Mouse (Mus musculus): ENCODE results near the gene Hist2h2bb. TPM values are rescaled to one million over a fixed set of nuclear protein-coding genes. Genes with fewer than 3 reads are reported as not detected.
A peak's percentile ranks its signal among the peaks of the same experiment; 100 is the strongest.
"Not testable (repeated sequence)": the region's sequence is repeated elsewhere in the genome, so short reads cannot be mapped to it uniquely, and the experiment has no call there.

Hist2h2bb gene
- total RNA-seq, 1 experiment from 2014 or later: 290 TPM

DNA sequence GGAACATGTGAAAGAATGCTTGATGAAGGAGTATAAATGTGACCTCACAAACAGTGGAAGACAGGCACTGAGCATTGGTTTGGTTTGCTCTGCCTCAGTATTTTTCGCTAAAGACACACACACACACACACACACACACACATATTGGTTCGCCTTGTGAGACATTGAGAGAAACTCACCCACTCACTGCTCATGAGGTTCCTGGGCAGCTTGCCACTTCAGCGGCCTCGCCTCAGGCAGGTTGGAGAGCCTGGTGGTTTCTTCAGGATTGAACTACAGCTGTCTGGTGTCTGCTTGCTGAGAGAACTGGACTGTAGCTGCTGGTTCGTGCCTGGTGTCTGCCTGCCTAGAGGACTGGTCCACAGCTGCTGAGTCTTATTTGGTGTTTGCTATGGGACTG lies 9.3 kb upstream of the Hist2h2bb start:
- no peak for ATAC-seq (ENCODE audit: extremely low read depth, insufficient number of reproducible peaks, low FRiP score, poor library complexity, severe bottlenecking)

GRCm38 (mm10) chr3:96261623-96262022 lies 7.9 kb upstream of the Hist2h2bb start:
- no peak for ATAC-seq (ENCODE audit: extremely low read depth, insufficient number of reproducible peaks, low FRiP score, poor library complexity, severe bottlenecking)

- ATAC-seq (ENCODE audit: extremely low read depth, insufficient number of reproducible peaks, low FRiP score, poor library complexity, severe bottlenecking): peak; percentile 77
Observed at GRCm38 (mm10) chr3:96262216-96262875, 7.2 kb upstream of the Hist2h2bb start.

GRCm38 (mm10) chr3:96262979-96263550 lies 6.5 kb upstream of the Hist2h2bb start, which contains the start of gene Hist2h4:
Gene Hist2h4, minus strand, starts transcription at chr3:96263311.
- ATAC-seq (ENCODE audit: extremely low read depth, insufficient number of reproducible peaks, low FRiP score, poor library complexity, severe bottlenecking): peak; percentile 74

DNA sequence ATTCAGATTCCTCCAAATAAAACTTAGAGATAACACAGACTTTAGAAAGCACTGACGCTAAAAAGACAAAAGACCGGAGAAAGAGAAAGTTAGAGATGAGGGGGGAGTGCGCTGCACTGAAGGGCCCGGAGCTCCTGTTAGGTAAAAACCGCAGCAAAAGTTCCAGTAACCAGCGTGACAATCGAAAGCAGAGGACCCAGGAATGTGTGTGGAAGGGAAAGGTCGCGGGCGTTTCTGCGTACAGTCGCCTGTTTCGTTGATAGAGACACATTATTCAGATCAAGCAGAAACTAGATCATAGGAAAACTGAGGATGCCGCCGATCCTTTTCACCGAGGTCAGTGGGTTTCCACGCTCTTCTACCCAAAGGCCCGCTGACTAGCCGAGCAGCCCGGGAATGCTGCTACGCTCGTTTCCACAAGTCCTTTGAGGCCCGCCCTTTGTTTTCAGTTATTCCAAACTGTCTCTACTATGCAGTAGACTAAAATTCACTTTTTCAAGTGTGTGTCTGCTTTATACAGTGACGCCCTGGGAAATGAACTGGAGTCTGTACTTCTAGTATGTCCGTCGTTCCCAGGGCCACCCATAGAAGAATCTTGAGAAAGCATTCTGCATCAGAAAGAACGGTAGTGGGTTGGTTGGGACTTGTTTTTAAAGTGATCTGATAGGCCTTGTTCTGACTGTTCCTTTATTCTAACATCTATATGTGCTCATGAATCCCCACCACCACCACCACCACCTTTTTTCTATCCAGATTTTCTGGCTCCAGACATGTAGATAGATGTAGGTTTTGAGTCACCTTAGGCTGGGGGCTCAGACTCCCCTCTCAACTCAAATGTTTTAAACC lies 5.8 kb upstream of the Hist2h2bb start:
- no peak for ATAC-seq (ENCODE audit: extremely low read depth, insufficient number of reproducible peaks, low FRiP score, poor library complexity, severe bottlenecking)

- ATAC-seq (ENCODE audit: extremely low read depth, insufficient number of reproducible peaks, low FRiP score, poor library complexity, severe bottlenecking): no peak
Observed at GRCm38 (mm10) chr3:96264404-96264949, 5.1 kb upstream of the Hist2h2bb start.

GRCm38 (mm10) chr3:96266132-96266710 lies 3.3 kb upstream of the Hist2h2bb start:
- no peak for ATAC-seq (ENCODE audit: extremely low read depth, insufficient number of reproducible peaks, low FRiP score, poor library complexity, severe bottlenecking)

- no peak for ATAC-seq (ENCODE audit: extremely low read depth, insufficient number of reproducible peaks, low FRiP score, poor library complexity, severe bottlenecking)
Observed at GRCm38 (mm10) chr3:96267541-96267940, 2.0 kb upstream of the Hist2h2bb start.

DNA sequence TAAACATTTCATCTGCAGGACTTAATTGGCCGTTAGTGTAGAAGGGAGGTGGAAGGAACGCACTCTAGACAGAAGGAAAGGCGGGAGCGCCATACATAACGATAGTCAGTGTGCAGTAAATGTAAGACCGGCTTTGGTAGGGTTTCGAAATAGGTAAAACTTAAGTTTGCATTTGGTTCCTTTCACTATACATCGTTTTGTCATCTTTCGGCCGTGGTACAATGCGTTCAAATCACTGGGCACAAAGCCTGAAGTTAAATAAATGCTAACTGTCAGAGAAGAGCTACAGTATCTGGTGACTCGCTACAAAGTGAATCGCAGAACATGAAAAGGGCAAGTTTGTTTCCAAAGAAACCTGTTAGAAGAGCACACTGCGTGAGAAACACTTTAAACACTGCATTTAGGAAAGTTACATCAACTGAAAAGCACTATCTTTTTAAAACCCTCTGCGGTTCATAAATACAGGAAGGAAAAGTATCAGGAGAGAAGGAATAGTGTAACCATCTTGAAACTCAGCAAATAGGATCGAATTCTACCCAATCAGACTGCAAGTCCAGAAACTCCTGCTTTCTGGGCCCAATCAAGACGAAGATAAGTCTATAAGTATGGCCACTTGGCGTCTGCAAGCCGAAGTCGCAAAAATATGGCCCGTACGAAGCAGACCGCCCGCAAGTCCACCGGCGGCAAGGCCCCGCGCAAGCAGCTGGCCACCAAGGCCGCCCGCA lies 1.3 kb upstream of the Hist2h2bb start, which contains the start of gene Hist2h3b:
Gene Hist2h3b (plus strand): TSS at position 604 of the 725 bp plus-strand sequence.
- ATAC-seq (ENCODE audit: extremely low read depth, insufficient number of reproducible peaks, low FRiP score, poor library complexity, severe bottlenecking): peak; percentile 43; the same call in 1 of the 2 replicates

- ATAC-seq (ENCODE audit: extremely low read depth, insufficient number of reproducible peaks, low FRiP score, poor library complexity, severe bottlenecking): not testable (repeated sequence)
Observed at GRCm38 (mm10) chr3:96268776-96269378, 675 bp upstream of the Hist2h2bb start.

DNA sequence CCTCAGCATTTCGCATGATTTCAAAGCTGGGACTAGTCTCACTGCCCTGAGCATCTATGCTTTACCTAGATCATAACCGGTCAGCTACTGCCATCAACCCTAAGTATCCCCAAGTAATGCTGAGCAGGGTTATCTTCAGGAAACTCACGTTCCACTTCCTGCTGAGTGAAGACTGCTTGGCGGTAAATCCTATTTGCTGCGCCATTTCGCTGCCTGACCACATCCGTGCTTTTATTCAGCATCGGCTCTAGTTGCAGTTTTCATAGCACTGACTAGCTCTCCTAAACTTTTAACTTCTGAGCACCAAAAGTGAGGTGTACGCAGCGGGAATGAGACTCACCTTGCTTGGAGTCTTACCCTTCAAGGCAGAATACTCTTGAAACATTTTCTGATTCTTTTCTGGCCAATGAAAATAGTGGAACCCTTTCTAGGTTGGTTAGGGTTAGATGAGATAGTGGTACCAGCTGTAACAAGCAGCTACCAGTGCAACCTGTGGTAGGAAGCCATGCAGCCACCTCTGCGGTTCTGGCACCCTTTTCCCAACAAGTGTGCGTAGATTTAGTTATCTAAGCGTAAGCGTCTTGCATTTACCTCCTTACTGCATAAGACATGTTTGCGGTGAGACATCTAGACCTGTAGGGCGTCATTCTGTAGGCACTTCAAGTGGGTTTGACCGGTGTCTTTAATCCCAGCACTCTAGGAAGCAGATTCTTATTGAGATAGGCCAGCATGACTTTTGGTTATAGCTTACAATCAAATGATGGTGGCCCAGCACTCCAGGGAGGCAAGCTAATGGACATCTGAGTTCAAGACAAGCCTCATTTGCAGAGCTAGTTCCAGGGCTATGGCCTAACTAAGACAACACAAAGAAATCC lies 4.3 kb downstream of the Hist2h2bb start:
- ATAC-seq (ENCODE audit: extremely low read depth, insufficient number of reproducible peaks, low FRiP score, poor library complexity, severe bottlenecking): no peak

DNA sequence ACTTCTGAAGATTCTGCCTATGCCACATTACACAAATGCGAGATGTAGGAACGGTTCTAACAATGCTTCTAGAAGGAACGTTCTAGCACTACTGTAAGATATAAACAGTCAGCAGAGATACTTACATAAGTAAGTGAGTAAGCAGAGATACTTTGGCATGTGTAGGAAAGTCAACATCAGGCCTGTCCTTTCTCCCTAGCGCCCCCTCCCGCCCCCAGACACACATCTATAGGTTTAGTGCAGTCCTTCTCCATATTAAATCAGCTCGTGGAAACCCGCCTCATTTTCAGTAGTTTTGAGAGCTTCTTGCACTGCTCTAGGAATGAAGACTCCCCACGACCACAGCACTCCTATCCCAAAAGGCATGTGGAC lies 7.9 kb downstream of the Hist2h2bb start:
- ATAC-seq (ENCODE audit: extremely low read depth, insufficient number of reproducible peaks, low FRiP score, poor library complexity, severe bottlenecking): peak; percentile 30; the same call in 1 of the 2 replicates

GRCm38 (mm10) chr3:96277800-96278624 lies 8.5 kb downstream of the Hist2h2bb start:
- peak; percentile 90 for ATAC-seq (ENCODE audit: extremely low read depth, insufficient number of reproducible peaks, low FRiP score, poor library complexity, severe bottlenecking)

- no peak for ATAC-seq (ENCODE audit: extremely low read depth, insufficient number of reproducible peaks, low FRiP score, poor library complexity, severe bottlenecking)
Observed at GRCm38 (mm10) chr3:96280660-96281059, 11.1 kb downstream of the Hist2h2bb start.

DNA sequence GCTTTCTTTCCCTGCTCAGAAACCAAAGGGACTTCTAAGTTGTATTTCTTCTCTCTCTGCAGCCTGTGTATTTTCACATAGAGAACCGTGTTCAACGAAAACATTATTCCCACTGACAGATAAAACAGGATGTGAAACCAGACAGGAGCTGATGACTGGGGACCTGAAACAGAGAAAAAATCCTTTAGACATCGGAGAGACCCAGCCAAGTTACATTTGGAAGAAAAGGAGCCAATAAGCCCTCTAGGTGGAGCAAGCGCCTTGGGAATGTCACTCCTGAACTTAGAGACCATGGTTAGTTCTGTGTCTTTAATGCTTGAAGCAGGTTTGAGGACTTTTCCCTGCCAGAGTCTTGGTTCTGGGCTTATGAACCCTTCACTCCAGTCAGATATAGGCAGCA lies 14.9 kb downstream of the Hist2h2bb start:
- ATAC-seq (ENCODE audit: extremely low read depth, insufficient number of reproducible peaks, low FRiP score, poor library complexity, severe bottlenecking): no peak

- not testable (repeated sequence) for ATAC-seq (ENCODE audit: extremely low read depth, insufficient number of reproducible peaks, low FRiP score, poor library complexity, severe bottlenecking)
Observed at GRCm38 (mm10) chr3:96287334-96287733, 17.8 kb downstream of the Hist2h2bb start.

All from neutrophil, adult 5-6 weeks (primary cell).